Mouse (Mus musculus) kidney, postnatal 14 days (tissue): ENCODE measurements at regions not wholly inside any gene's neighbourhood (a gene's known extent, or its start where the extent isn't known, plus 50 kb on each side); places are given as distances from the start of the nearest gene placed in this dataset.
A peak's percentile ranks its signal among the peaks of the same experiment; 100 is the strongest.

Experiments used
- DNase-seq: peaks from one replicate; pipeline ENCODE4 v3.0.0; 2022; ENCODE audit warnings: mixed read lengths

GRCm38 (mm10) chr15:87290987-87291529 lies 253.0 kb upstream of the Fam19a5 start:
- no peak for DNase-seq

GRCm38 (mm10) chr15:87319896-87320295 lies 224.2 kb upstream of the Fam19a5 start:
- no peak for DNase-seq

- DNase-seq, result peak; percentile 50
Observed at GRCm38 (mm10) chr15:87321067-87321985, 222.8 kb upstream of the Fam19a5 start.

- DNase-seq, result no peak
Observed at GRCm38 (mm10) chr15:87325389-87325788, 218.7 kb upstream of the Fam19a5 start.

GRCm38 (mm10) chr15:87326281-87326680 lies 217.8 kb upstream of the Fam19a5 start:
- DNase-seq, result no peak

GRCm38 (mm10) chr15:87332441-87332840 lies 211.7 kb upstream of the Fam19a5 start:
- DNase-seq, result no peak

GRCm38 (mm10) chr15:87333527-87333926 lies 210.6 kb upstream of the Fam19a5 start:
- no peak for DNase-seq

GRCm38 (mm10) chr15:87334430-87334829 lies 209.7 kb upstream of the Fam19a5 start:
- no peak for DNase-seq

- no peak for DNase-seq
Observed at GRCm38 (mm10) chr15:87335324-87335723, 208.8 kb upstream of the Fam19a5 start.

- no peak for DNase-seq
Observed at GRCm38 (mm10) chr15:87335737-87336136, 208.4 kb upstream of the Fam19a5 start.

- no peak for DNase-seq
Observed at GRCm38 (mm10) chr15:87339904-87340303, 204.2 kb upstream of the Fam19a5 start.

GRCm38 (mm10) chr15:87342656-87343055 lies 201.4 kb upstream of the Fam19a5 start:
- DNase-seq, result no peak

GRCm38 (mm10) chr15:87345826-87346225 lies 198.3 kb upstream of the Fam19a5 start:
- peak; percentile 7 for DNase-seq

GRCm38 (mm10) chr15:87349533-87350247 lies 194.4 kb upstream of the Fam19a5 start:
- no peak for DNase-seq

GRCm38 (mm10) chr15:87352812-87353211 lies 191.3 kb upstream of the Fam19a5 start:
- no peak for DNase-seq

- DNase-seq, result no peak
Observed at GRCm38 (mm10) chr15:87353886-87354285, 190.2 kb upstream of the Fam19a5 start.

- DNase-seq, result no peak
Observed at GRCm38 (mm10) chr15:87360457-87360856, 183.6 kb upstream of the Fam19a5 start.

- DNase-seq, result peak; percentile 8
Observed at GRCm38 (mm10) chr15:87365712-87366361, 178.3 kb upstream of the Fam19a5 start.

GRCm38 (mm10) chr15:87367381-87367780 lies 176.7 kb upstream of the Fam19a5 start:
- DNase-seq, result no peak

- no peak for DNase-seq
Observed at GRCm38 (mm10) chr15:87369381-87369780, 174.7 kb upstream of the Fam19a5 start.

GRCm38 (mm10) chr15:87369836-87370235 lies 174.3 kb upstream of the Fam19a5 start:
- DNase-seq, result no peak

- DNase-seq, result no peak
Observed at GRCm38 (mm10) chr15:87370761-87371160, 173.3 kb upstream of the Fam19a5 start.

GRCm38 (mm10) chr15:87374670-87375069 lies 169.4 kb upstream of the Fam19a5 start:
- no peak for DNase-seq
